Mouse (Mus musculus) cerebellum, adult 2 months (tissue): Measurements from ENCODE around the gene Arsg. TPM values are rescaled to one million over a fixed set of nuclear protein-coding genes. Genes with fewer than 3 reads are reported as not detected.

Experiments used
- DNase-seq, 2 experiments: peaks; one replicate each; pipeline ENCODE4 v3.0.0; 2021
- H3K27ac ChIP-seq: fragments of 200-500 bp; 2 replicates; pipeline ENCODE4 v1.5.1; 2012; ENCODE audit warnings: low read length, control low read depth, inconsistent platforms; ENCODE audit not compliant: insufficient read depth
- H3K27me3 ChIP-seq: fragments of 200-500 bp; 2 replicates; pipeline ENCODE4 v1.6.1; 2012; ENCODE audit warnings: inconsistent platforms, mild to moderate bottlenecking, low read length, moderate library complexity; ENCODE audit not compliant: control insufficient read depth, insufficient read depth
- H3K4me1 ChIP-seq: fragments of 200-500 bp; 2 replicates; pipeline ENCODE4 v1.6.1; 2011; ENCODE audit warnings: low read length; ENCODE audit not compliant: control insufficient read depth, insufficient read depth
- H3K4me3 ChIP-seq: fragments of 200-500 bp; replicated peaks from 2 replicates; pipeline ENCODE3; 2011; ENCODE audit warnings: mild to moderate bottlenecking, low read depth, low read length, control low read depth; ENCODE audit not compliant: insufficient read depth
- CTCF ChIP-seq: fragments of 200-500 bp; IDR thresholded peaks from 2 replicates; pipeline ENCODE4 v1.5.1; 2011; ENCODE audit warnings: low read depth, mild to moderate bottlenecking, control low read depth, low read length, moderate library complexity, borderline replicate concordance; ENCODE audit not compliant: insufficient read depth
- POLR2A ChIP-seq: fragments of 200-500 bp; IDR thresholded peaks from 2 replicates; pipeline ENCODE4 v1.6.1; 2011; ENCODE audit warnings: low read length, control low read depth, borderline replicate concordance; ENCODE audit not compliant: insufficient read depth
- WGBS: fragments of 180-500 bp; shearing (Covaris S2); methylation state at CpG from one replicate; pipeline ENCODE4 v1.1.7; 2018; 5-methylcytosine and 5-hydroxymethylcytosine counted together
- polyA plus RNA-seq: library from polyadenylated mRNA; depleted of rRNA; stranded (reverse); fragments of >200 nt; gene quantifications from 2 replicates; pipeline ENCODE4 v1.2.3, GENCODE M21; 2012

Arsg gene
- polyA plus RNA-seq, 1 experiment = 47.1 TPM

- no peak overlapping the region for H3K27ac ChIP-seq
- TF ChIP-seq POLR2A = no peak
- TF ChIP-seq CTCF = no peak
- no peak overlapping the region for H3K4me3 ChIP-seq
- peaks cover 3% of the 10 kb centered on the region for H3K4me1 ChIP-seq
- 81% methylated on average over 7 of the region's 7 CpGs for WGBS
- DNase-seq = no peak
- no peaks in the 10 kb centered on the region for H3K27me3 ChIP-seq
These were observed 71.3 kb downstream of the Arsg start for GRCm38 (mm10) chr11:109544432-109544831.

GRCm38 (mm10) chr11:109545265-109545664 lies 72.1 kb downstream of the Arsg start:
- H3K4me1 ChIP-seq = no peaks in the 10 kb centered on the region
- 89% methylated on average over 7 of the region's 7 CpGs for WGBS
- TF ChIP-seq POLR2A (no peak), CTCF (no peak)
- no peak for DNase-seq
- H3K27ac ChIP-seq = no peak overlapping the region
- no peaks in the 10 kb centered on the region for H3K27me3 ChIP-seq
- H3K4me3 ChIP-seq = no peak overlapping the region

DNA sequence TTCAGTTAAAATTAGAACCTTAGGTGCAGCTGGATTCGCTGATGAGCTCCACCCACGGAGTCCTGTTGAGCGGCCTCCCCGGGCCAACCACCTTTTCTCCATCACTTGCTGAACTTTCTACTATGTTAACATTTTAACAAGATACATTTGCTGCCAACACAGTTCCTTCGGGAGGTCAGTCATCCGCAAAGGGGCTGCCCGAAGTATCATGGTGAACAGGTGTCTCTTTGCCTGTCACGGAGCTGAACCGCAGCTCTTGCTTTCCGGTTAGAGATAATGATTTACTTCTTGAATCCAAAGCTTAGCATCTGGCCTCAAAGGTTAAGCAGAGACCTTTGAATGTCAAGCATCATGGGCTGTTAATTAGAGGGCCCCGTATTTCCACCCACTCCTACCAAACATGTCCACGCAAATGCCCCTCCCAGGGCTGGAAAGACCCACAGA lies 72.5 kb downstream of the Arsg start:
- Histone ChIP-seq H3K4me3 (no peak overlapping the region), H3K27ac (no peak overlapping the region), H3K27me3 (no peaks in the 10 kb centered on the region), H3K4me1 (no peaks in the 10 kb centered on the region)
- no peak for DNase-seq
- TF ChIP-seq POLR2A = no peak
- no peak for TF ChIP-seq CTCF
- 67% methylated on average over 12 of the region's 12 CpGs for WGBS

DNA sequence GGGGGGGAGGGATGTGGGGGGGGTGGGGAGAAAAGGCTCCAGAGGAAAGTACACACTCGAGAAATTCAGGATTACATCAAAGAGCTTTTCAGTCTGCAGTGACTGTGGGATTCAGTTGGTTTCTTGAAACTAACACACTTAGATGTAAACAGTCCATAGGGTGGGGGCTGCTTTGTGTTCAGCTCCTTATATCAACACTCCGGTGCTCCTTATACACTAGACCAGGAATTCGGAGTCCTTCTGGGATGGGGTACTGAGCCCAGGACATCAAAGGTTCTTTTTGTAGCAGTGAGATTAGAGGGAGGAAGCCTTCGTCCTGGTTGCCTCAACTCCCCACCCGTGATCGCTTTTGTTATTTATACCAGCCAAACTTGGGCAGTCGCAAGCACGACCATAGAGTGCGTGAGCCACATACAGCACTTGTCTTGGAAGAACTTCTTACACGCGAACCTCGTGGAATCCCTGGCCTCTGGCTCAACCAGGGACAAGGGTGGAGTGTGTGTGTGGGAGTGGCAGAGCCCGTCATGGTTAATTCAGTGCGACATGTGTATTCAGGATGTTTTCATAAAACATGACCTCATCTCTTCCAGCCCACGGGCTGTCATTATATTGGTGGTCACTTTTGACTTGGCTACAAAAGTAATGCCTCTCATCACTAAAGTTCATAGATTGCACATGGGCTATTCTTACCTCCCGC lies 73.3 kb downstream of the Arsg start:
- Histone ChIP-seq H3K4me1 (no peaks in the 10 kb centered on the region), H3K27ac (no peak overlapping the region), H3K27me3 (no peaks in the 10 kb centered on the region), H3K4me3 (no peak overlapping the region)
- 69% methylated on average over 16 of the region's 16 CpGs for WGBS
- DNase-seq = no peak
- TF ChIP-seq CTCF (no peak), POLR2A (no peak)

- 100% methylated on average over 1 of the region's 1 CpGs for WGBS
- H3K4me3 ChIP-seq = no peak overlapping the region
- H3K4me1 ChIP-seq = no peaks in the 10 kb centered on the region
- H3K27ac ChIP-seq = no peak overlapping the region
- DNase-seq = no peak
- no peak for TF ChIP-seq CTCF
- TF ChIP-seq POLR2A = no peak
- no peaks in the 10 kb centered on the region for H3K27me3 ChIP-seq
These were observed 74.5 kb downstream of the Arsg start for GRCm38 (mm10) chr11:109547652-109548051.

- Histone ChIP-seq H3K4me3 (no peak overlapping the region), H3K4me1 (no peaks in the 10 kb centered on the region), H3K27me3 (no peaks in the 10 kb centered on the region), H3K27ac (no peak overlapping the region)
- DNase-seq = no peak
- WGBS = 63% methylated on average over 5 of the region's 5 CpGs
- TF ChIP-seq POLR2A = no peak
- no peak for TF ChIP-seq CTCF
These were observed 76.6 kb downstream of the Arsg start for GRCm38 (mm10) chr11:109549599-109550290.

GRCm38 (mm10) chr11:109553921-109554320 lies 80.7 kb downstream of the Arsg start:
- Histone ChIP-seq H3K4me1 (no peaks in the 10 kb centered on the region), H3K27me3 (no peaks in the 10 kb centered on the region), H3K4me3 (no peak overlapping the region), H3K27ac (no peak overlapping the region)
- no peak for DNase-seq
- WGBS = 91% methylated on average over 4 of the region's 4 CpGs
- TF ChIP-seq CTCF (no peak), POLR2A (no peak)

DNA sequence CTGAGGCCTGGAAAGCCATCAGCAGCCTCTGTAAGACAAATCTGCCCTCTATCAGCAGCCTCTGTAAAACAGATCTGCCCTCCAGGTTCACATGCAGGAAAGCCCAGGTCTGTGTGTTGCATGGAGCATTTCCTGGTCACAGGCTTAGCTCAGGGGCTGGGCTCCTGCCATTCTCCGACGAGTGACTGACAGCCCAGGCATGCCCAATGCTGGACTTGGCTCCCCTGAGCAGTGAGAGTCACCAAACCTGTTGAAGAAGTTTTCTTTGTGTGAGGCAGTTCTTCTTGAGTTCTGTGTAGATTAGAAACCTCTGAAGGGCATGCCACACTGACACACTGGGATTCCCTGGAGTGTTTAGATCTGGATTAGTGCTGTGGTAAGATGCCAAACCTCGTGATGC lies 81.3 kb downstream of the Arsg start:
- no peak for DNase-seq
- TF ChIP-seq CTCF (no peak), POLR2A (no peak)
- 41% methylated on average over 3 of the region's 3 CpGs for WGBS
- Histone ChIP-seq H3K4me3 (no peak overlapping the region), H3K4me1 (no peaks in the 10 kb centered on the region), H3K27ac (no peak overlapping the region), H3K27me3 (no peaks in the 10 kb centered on the region)
